Mouse (Mus musculus): Measurements from ENCODE around the gene C1qtnf1.

C1qtnf1 gene

GRCm38 (mm10) chr11:118459051-118459450 lies 31.0 kb downstream of the C1qtnf1 start:
- in situ Hi-C loops (cut with MboI; ENCODE audit: low pct_unique_long_range_greater_than_20kb in 1 of 2, low sequenced_read_pairs in 2 of 2, unreplicated experiment in 1 of 2): no loop called here

- in situ Hi-C loops (cut with MboI; ENCODE audit: low pct_unique_long_range_greater_than_20kb in 1 of 2, low sequenced_read_pairs in 2 of 2, unreplicated experiment in 1 of 2): no loop called here
Observed at GRCm38 (mm10) chr11:118459536-118459935, 31.5 kb downstream of the C1qtnf1 start.

GRCm38 (mm10) chr11:118460280-118460679 lies 32.3 kb downstream of the C1qtnf1 start:
- in situ Hi-C loops (cut with MboI; ENCODE audit: low pct_unique_long_range_greater_than_20kb in 1 of 2, low sequenced_read_pairs in 2 of 2, unreplicated experiment in 1 of 2): no loop called here

GRCm38 (mm10) chr11:118467441-118468035 lies 39.5 kb downstream of the C1qtnf1 start:
- in situ Hi-C loops (cut with MboI; ENCODE audit: low pct_unique_long_range_greater_than_20kb in 1 of 2, low sequenced_read_pairs in 2 of 2, unreplicated experiment in 1 of 2): no loop called here

- in situ Hi-C loops (cut with MboI; ENCODE audit: low pct_unique_long_range_greater_than_20kb in 1 of 2, low sequenced_read_pairs in 2 of 2, unreplicated experiment in 1 of 2): no loop called here
Observed at GRCm38 (mm10) chr11:118469509-118470160, 41.6 kb downstream of the C1qtnf1 start.

GRCm38 (mm10) chr11:118470234-118470966 lies 42.4 kb downstream of the C1qtnf1 start:
- in situ Hi-C loops (cut with MboI; ENCODE audit: low pct_unique_long_range_greater_than_20kb in 1 of 2, low sequenced_read_pairs in 2 of 2, unreplicated experiment in 1 of 2): no loop called here

GRCm38 (mm10) chr11:118471676-118472075 lies 43.7 kb downstream of the C1qtnf1 start:
- in situ Hi-C loops (cut with MboI; ENCODE audit: low pct_unique_long_range_greater_than_20kb in 1 of 2, low sequenced_read_pairs in 2 of 2, unreplicated experiment in 1 of 2): no loop called here

GRCm38 (mm10) chr11:118473161-118473560 lies 45.2 kb downstream of the C1qtnf1 start:
- in situ Hi-C loops (cut with MboI; ENCODE audit: low pct_unique_long_range_greater_than_20kb in 1 of 2, low sequenced_read_pairs in 2 of 2, unreplicated experiment in 1 of 2): no loop called here

- in situ Hi-C loops (cut with MboI; ENCODE audit: low pct_unique_long_range_greater_than_20kb in 1 of 2, low sequenced_read_pairs in 2 of 2, unreplicated experiment in 1 of 2): no loop called here
Observed at GRCm38 (mm10) chr11:118473842-118474500, 46.0 kb downstream of the C1qtnf1 start.

- in situ Hi-C loops (cut with MboI; ENCODE audit: low pct_unique_long_range_greater_than_20kb in 1 of 2, low sequenced_read_pairs in 2 of 2, unreplicated experiment in 1 of 2): no loop called here
Observed at GRCm38 (mm10) chr11:118475496-118476083, 47.6 kb downstream of the C1qtnf1 start.

- in situ Hi-C loops (cut with MboI; ENCODE audit: low pct_unique_long_range_greater_than_20kb in 1 of 2, low sequenced_read_pairs in 2 of 2, unreplicated experiment in 1 of 2): no loop called here
Observed at GRCm38 (mm10) chr11:118476396-118477373, 48.7 kb downstream of the C1qtnf1 start, which contains the start of gene Engase. Gene Engase (plus strand): TSS chr11:118476829.

- in situ Hi-C loops (cut with MboI; ENCODE audit: low pct_unique_long_range_greater_than_20kb in 1 of 2, low sequenced_read_pairs in 2 of 2, unreplicated experiment in 1 of 2): no loop called here
Observed at GRCm38 (mm10) chr11:118479776-118480175, 51.8 kb downstream of the C1qtnf1 start.

- in situ Hi-C loops (cut with MboI; ENCODE audit: low pct_unique_long_range_greater_than_20kb in 1 of 2, low sequenced_read_pairs in 2 of 2, unreplicated experiment in 1 of 2): no loop called here
Observed at GRCm38 (mm10) chr11:118481231-118481630, 53.2 kb downstream of the C1qtnf1 start.

- in situ Hi-C loops (cut with MboI; ENCODE audit: low pct_unique_long_range_greater_than_20kb in 1 of 2, low sequenced_read_pairs in 2 of 2, unreplicated experiment in 1 of 2): no loop called here
Observed at GRCm38 (mm10) chr11:118481751-118482150, 53.7 kb downstream of the C1qtnf1 start.

GRCm38 (mm10) chr11:118484169-118484568 lies 56.2 kb downstream of the C1qtnf1 start:
- in situ Hi-C loops (cut with MboI; ENCODE audit: low pct_unique_long_range_greater_than_20kb in 1 of 2, low sequenced_read_pairs in 2 of 2, unreplicated experiment in 1 of 2): no loop called here

GRCm38 (mm10) chr11:118485338-118485737 lies 57.3 kb downstream of the C1qtnf1 start:
- in situ Hi-C loops (cut with MboI; ENCODE audit: low pct_unique_long_range_greater_than_20kb in 1 of 2, low sequenced_read_pairs in 2 of 2, unreplicated experiment in 1 of 2): no loop called here

- in situ Hi-C loops (cut with MboI; ENCODE audit: low pct_unique_long_range_greater_than_20kb in 1 of 2, low sequenced_read_pairs in 2 of 2, unreplicated experiment in 1 of 2): no loop called here
Observed at GRCm38 (mm10) chr11:118485780-118486179, 57.8 kb downstream of the C1qtnf1 start.

GRCm38 (mm10) chr11:118486281-118486680 lies 58.3 kb downstream of the C1qtnf1 start:
- in situ Hi-C loops (cut with MboI; ENCODE audit: low pct_unique_long_range_greater_than_20kb in 1 of 2, low sequenced_read_pairs in 2 of 2, unreplicated experiment in 1 of 2): no loop called here
